Mouse (Mus musculus) embryonic fibroblast, embryonic 13.5 days (primary cell): ENCODE measurements around the gene Tmcc2. TPM values are rescaled to one million over a fixed set of nuclear protein-coding genes. Genes with fewer than 3 reads are reported as not detected.

Experiments
- H3K27ac ChIP-seq: 2 replicates; pipeline ENCODE4 v1.5.1; 2012; ENCODE audit warnings: low read length, control low read depth, inconsistent platforms; ENCODE audit not compliant: insufficient read depth
- H3K4me1 ChIP-seq: 2 replicates; pipeline ENCODE4 v1.6.1; 2011; ENCODE audit warnings: low read length; ENCODE audit not compliant: control insufficient read depth, insufficient read depth
- H3K4me3 ChIP-seq: 2 replicates; pipeline ENCODE4 v1.5.1; 2011; ENCODE audit warnings: mild to moderate bottlenecking, control low read depth, low read length; ENCODE audit not compliant: insufficient read depth
- CTCF ChIP-seq: IDR thresholded peaks from 2 replicates; pipeline ENCODE4 v1.5.1; 2011; ENCODE audit warnings: mild to moderate bottlenecking, control low read depth, low read length, moderate library complexity, borderline replicate concordance; ENCODE audit not compliant: insufficient read depth
- POLR2A ChIP-seq: IDR thresholded peaks from 2 replicates; pipeline ENCODE4 v1.6.1; 2011; ENCODE audit warnings: low read depth, mild to moderate bottlenecking, control low read depth, low read length, moderate library complexity
- polyA plus RNA-seq: library from polyadenylated mRNA; stranded (reverse); fragments of >200 nt; gene quantifications from 2 replicates; pipeline ENCODE4 v1.2.4, GENCODE M21; 2011; ENCODE audit warnings: low read depth; ENCODE audit not compliant: missing spikeins, insufficient read length

Gene Tmcc2
- 11.6 and 12.6 TPM in 2 replicates for polyA plus RNA-seq

GRCm38 (mm10) chr1:132390691-132391579 lies at the start of gene Tmcc2:
Gene Tmcc2, minus strand, starts transcription at chr1:132391281.
- TF ChIP-seq POLR2A (peak; percentile 17), CTCF (no peak)
- H3K4me1 ChIP-seq: peaks cover 18% of the 10 kb centered on the region
- H3K27ac ChIP-seq: peak within 1 kb of the TSS; percentile 14

GRCm38 (mm10) chr1:132437389-132437788 lies 46.3 kb upstream of the Tmcc2 start:
- TF ChIP-seq CTCF: no peak
- TF ChIP-seq POLR2A: no peak
- H3K27ac ChIP-seq: no peak overlapping the region
- H3K4me3 ChIP-seq: no peak overlapping the region
- H3K4me1 ChIP-seq: no peaks in the 10 kb centered on the region

More at GRCm38 (mm10) chr1:132390691-132391579, at the start of gene Tmcc2:
- H3K4me3 ChIP-seq: peak within 1 kb of the TSS; percentile 54

GRCm38 (mm10) chr1:132436960-132437359 lies 45.9 kb upstream of the Tmcc2 start:
- H3K27ac ChIP-seq: no peak overlapping the region
- H3K4me1 ChIP-seq: no peaks in the 10 kb centered on the region
- H3K4me3 ChIP-seq: no peak overlapping the region
- TF ChIP-seq POLR2A: no peak
- no peak for TF ChIP-seq CTCF

GRCm38 (mm10) chr1:132436320-132436958 lies 45.4 kb upstream of the Tmcc2 start:
- TF ChIP-seq CTCF (no peak), POLR2A (no peak)
- H3K4me3 ChIP-seq: no peak overlapping the region
- H3K4me1 ChIP-seq: 0 out of 2 replicates have a peak, but pooled peaks cover 2% of the 10 kb centered on the region
- H3K27ac ChIP-seq: no peak overlapping the region

GRCm38 (mm10) chr1:132434032-132434431 lies 43.0 kb upstream of the Tmcc2 start:
- Histone ChIP-seq H3K4me3 (no peak overlapping the region), H3K27ac (no peak overlapping the region), H3K4me1 (0 out of 2 replicates have a peak, but pooled peaks cover 2% of the 10 kb centered on the region)
- TF ChIP-seq POLR2A: no peak
- TF ChIP-seq CTCF: no peak

- H3K27ac ChIP-seq: no peak overlapping the region
- 0 out of 2 replicates have a peak, but pooled peaks cover 2% of the 10 kb centered on the region for H3K4me1 ChIP-seq
- H3K4me3 ChIP-seq: no peak overlapping the region
- TF ChIP-seq CTCF (no peak), POLR2A (no peak)
These were observed 42.3 kb upstream of the Tmcc2 start for GRCm38 (mm10) chr1:132433349-132433748.

- Histone ChIP-seq H3K4me3 (no peak overlapping the region), H3K27ac (no peak overlapping the region), H3K4me1 (0 out of 2 replicates have a peak, but pooled peaks cover 2% of the 10 kb centered on the region)
- TF ChIP-seq CTCF (no peak), POLR2A (no peak)
These were observed 40.6 kb upstream of the Tmcc2 start for GRCm38 (mm10) chr1:132431716-132432115.

- H3K4me3 ChIP-seq: no peak overlapping the region
- TF ChIP-seq POLR2A: no peak
- TF ChIP-seq CTCF: no peak
- 0 out of 2 replicates have a peak, but pooled peaks cover 2% of the 10 kb centered on the region for H3K4me1 ChIP-seq
- no peak overlapping the region for H3K27ac ChIP-seq
These were observed 39.7 kb upstream of the Tmcc2 start for GRCm38 (mm10) chr1:132430818-132431217.

- TF ChIP-seq CTCF (no peak), POLR2A (no peak)
- Histone ChIP-seq H3K4me3 (no peak overlapping the region), H3K4me1 (peaks cover 4% of the 10 kb centered on the region), H3K27ac (no peak overlapping the region)
These were observed 34.5 kb upstream of the Tmcc2 start for GRCm38 (mm10) chr1:132425600-132425999.

GRCm38 (mm10) chr1:132422912-132423696 lies 32.0 kb upstream of the Tmcc2 start:
- TF ChIP-seq CTCF (no peak), POLR2A (no peak)
- no peak overlapping the region for H3K27ac ChIP-seq
- H3K4me1 ChIP-seq: peaks cover 6% of the 10 kb centered on the region
- H3K4me3 ChIP-seq: no peak overlapping the region
